8 mouse cellular contexts compared by ENCODE assay signal in genomic region chr9:46329250-46329648, GRCm38 (mm10). TPM values are rescaled to one million over a fixed set of nuclear protein-coding genes. Genes with fewer than 3 reads are reported as not detected.
DNase-seq lines count a peak whose midpoint lies in the region; ATAC-seq and TF ChIP-seq lines count a peak whose summit lies in the region.

No protein-coding gene starts in this region.

- 0 out of 2 replicates have a peak overlapping the region, but pooled peaks have one; percentile 18 for H3K9ac ChIP-seq in embryonic facial prominence, embryonic 15.5 days
- H3K9ac ChIP-seq in hindbrain, embryonic 16.5 days (ENCODE audit: low read depth, low read length), result peak overlapping the region; percentile 62

- H3K36me3 ChIP-seq in embryonic facial prominence, embryonic 15.5 days, result no peaks in the 10 kb centered on the region
- H3K36me3 ChIP-seq in hindbrain, embryonic 16.5 days (ENCODE audit: control insufficient read depth, insufficient read depth, low read length), result no peaks in the 10 kb centered on the region

- ATAC-seq in embryonic facial prominence, embryonic 15.5 days (ENCODE audit: insufficient number of reproducible peaks, low FRiP score, low TSS enrichment, low read depth), result no peak
- 0 out of 2 replicates have a peak, but pooled peaks have one; percentile 27 for ATAC-seq in hindbrain, embryonic 16.5 days

- peak overlapping the region; percentile 41 for H3K4me3 ChIP-seq in left cerebral cortex, adult 2 months
- H3K4me3 ChIP-seq in embryonic facial prominence, embryonic 15.5 days (replicated peaks), result peak overlapping the region; percentile 28
- H3K4me3 ChIP-seq in hindbrain, embryonic 16.5 days (ENCODE audit: low read length), result peak overlapping the region; percentile 26

- H3K4me1 ChIP-seq in embryonic facial prominence, embryonic 15.5 days, result peaks cover 12% of the 10 kb centered on the region
- peaks cover 15% of the 10 kb centered on the region for H3K4me1 ChIP-seq in hindbrain, embryonic 16.5 days (ENCODE audit: control insufficient read depth, insufficient read depth, low read depth, low read length)

- intact Hi-C loops in left cerebral cortex, adult 2 months (cut with DNase I), result no loop called here
- intact Hi-C loops in left cerebral cortex, postnatal 4 days (cut with DNase I), result no loop called here

- H3K4me2 ChIP-seq in embryonic facial prominence, embryonic 15.5 days (replicated peaks), result peak overlapping the region; percentile 45
- H3K4me2 ChIP-seq in hindbrain, embryonic 16.5 days (ENCODE audit: low read length), result peak overlapping the region; percentile 54

- WGBS in embryonic facial prominence, embryonic 15.5 days, result 9% methylated on average over 19 of the region's 19 CpGs
- WGBS in hindbrain, embryonic 16.5 days, result 5% methylated on average over 19 of the region's 19 CpGs

- H3K9me3 ChIP-seq in embryonic facial prominence, embryonic 15.5 days (replicated peaks), result no peaks in the 10 kb centered on the region
- H3K9me3 ChIP-seq in hindbrain, embryonic 16.5 days (ENCODE audit: control insufficient read depth, low read length), result no peaks in the 10 kb centered on the region

- no peak for TF ChIP-seq CTCF in left cerebral cortex, adult 2 months (IDR thresholded peaks at IDR 0.05)

- H3K27me3 ChIP-seq in embryonic facial prominence, embryonic 15.5 days, result peaks cover 9% of the 10 kb centered on the region
- H3K27me3 ChIP-seq in hindbrain, embryonic 16.5 days (replicated peaks; ENCODE audit: control insufficient read depth, insufficient read depth, low read length), result no peaks in the 10 kb centered on the region

- H3K27ac ChIP-seq in left cerebral cortex, adult 2 months, result peak overlapping the region; percentile 77
- 0 out of 2 replicates have a peak overlapping the region, but pooled peaks have one; percentile 13 for H3K27ac ChIP-seq in embryonic facial prominence, embryonic 15.5 days (replicated peaks)
- H3K27ac ChIP-seq in hindbrain, embryonic 16.5 days (ENCODE audit: low read depth, low read length), result peak overlapping the region; percentile 79

- no peak for DNase-seq in left cerebral cortex, adult 2 months (ENCODE audit: extremely low spot score in 1 of 2, low spot score in 2 of 2)
- DNase-seq in left cerebral cortex, postnatal 4 days, result no peak
- DNase-seq in lung, postnatal 4 days, result peak; percentile 27 to 42
- DNase-seq in ovary, postnatal 14 days (ENCODE audit: low spot score), result no peak
- DNase-seq in retina, embryonic 14.5 days (ENCODE audit: low spot score), result no peak
- DNase-seq in left cerebral cortex, adult 8-10 months (ENCODE audit: low spot score in 2 of 2), result no peak

RNA-seq across cellular contexts. Expression of gene 4931429L15Rik, which starts 9.5 kb away (rescaled TPM):
- not detected for total RNA-seq in left cerebral cortex, adult 2 months (2021)
- total RNA-seq in left cerebral cortex, postnatal 4 days (2021), result not detected
- not detected in 2 replicates for polyA plus RNA-seq in embryonic facial prominence, embryonic 15.5 days (2015; fragmentation: Nextera tagmentation; extraction: Ambion mirVana)
- not detected in 2 replicates for polyA plus RNA-seq in hindbrain, embryonic 16.5 days (2015; fragmentation: Nextera tagmentation; extraction: Ambion mirVana)
- not detected for total RNA-seq in left cerebral cortex, adult 8-10 months (2022)

RNA-seq across cellular contexts. Expression of gene Bud13, which starts 46.4 kb away (rescaled TPM):
- 10 to 100 TPM; 10.4 to 11.0 TPM for total RNA-seq in left cerebral cortex, adult 2 months (2021)
- total RNA-seq in left cerebral cortex, postnatal 4 days (2021), result 10 to 100 TPM; 13.2 TPM
- polyA plus RNA-seq in embryonic facial prominence, embryonic 15.5 days (2015; fragmentation: Nextera tagmentation; extraction: Ambion mirVana), result 23.0 and 24.6 TPM in 2 replicates
- 15.1 and 17.1 TPM in 2 replicates for polyA plus RNA-seq in hindbrain, embryonic 16.5 days (2015; fragmentation: Nextera tagmentation; extraction: Ambion mirVana)
- 10 to 100 TPM in 3 of 4 experiments, 1 to 10 TPM in 1; 9.3 to 13.8 (median 11.1) TPM for total RNA-seq in left cerebral cortex, adult 8-10 months (2022)

RNA-seq across cellular contexts. Expression of gene Zpr1, which starts 56.4 kb away (rescaled TPM):
- 10 to 100 TPM; 38.6 to 38.9 TPM for total RNA-seq in left cerebral cortex, adult 2 months (2021)
- total RNA-seq in left cerebral cortex, postnatal 4 days (2021), result 10 to 100 TPM; 47.2 to 48.1 TPM
- polyA plus RNA-seq in embryonic facial prominence, embryonic 15.5 days (2015; fragmentation: Nextera tagmentation; extraction: Ambion mirVana), result 55.8 and 57.4 TPM in 2 replicates
- polyA plus RNA-seq in hindbrain, embryonic 16.5 days (2015; fragmentation: Nextera tagmentation; extraction: Ambion mirVana), result 57.8 TPM in 2 replicates
- 10 to 100 TPM; 41.4 to 46.2 (median 43.4) TPM for total RNA-seq in left cerebral cortex, adult 8-10 months (2022)

Comparison
In these comparisons a context has a peak if more than half of its experiments do, and no peak if none do; other contexts are left out.
1. DNase-seq: peak in lung, postnatal 4 days (2 of 2); none in left cerebral cortex, adult 2 months (0 of 2), left cerebral cortex, postnatal 4 days (single experiment), ovary, postnatal 14 days (single experiment), retina, embryonic 14.5 days (single experiment) and left cerebral cortex, adult 8-10 months (0 of 2).
2. H3K27ac ChIP-seq: peak in every context shown above with its lines; median percentile 79 in hindbrain, embryonic 16.5 days; 77 in left cerebral cortex, adult 2 months; 13 in embryonic facial prominence, embryonic 15.5 days.
3. Peak in every context shown above with its lines, with median percentiles within 50 percentile points of each other: H3K4me3 ChIP-seq.